Mouse (Mus musculus) kidney, embryonic 14.5 days (tissue): ENCODE results near the gene Bysl. TPM values are rescaled to one million over a fixed set of nuclear protein-coding genes. Genes with fewer than 3 reads are reported as not detected.

Experiments
- ATAC-seq: fragments of 200-750 bp; cut with Nextera tagmentation; 2 replicates; pipeline ENCODE4 v1.8.0; 2017; ENCODE audit warnings: moderate number of reproducible peaks, mild to moderate bottlenecking, moderate TSS enrichment, moderate library complexity; ENCODE audit not compliant: low FRiP score, low TSS enrichment
- H3K27ac ChIP-seq: fragments of 300-500 bp; sonication (generic); 2 replicates; pipeline ENCODE4 v1.5.1; 2014; ENCODE audit warnings: low read depth, mild to moderate bottlenecking, low read length, moderate library complexity, mixed read lengths
- H3K27me3 ChIP-seq: fragments of 300-500 bp; sonication (generic); 2 replicates; pipeline ENCODE4 v1.6.1; 2014; ENCODE audit warnings: mild to moderate bottlenecking, low read length; ENCODE audit not compliant: control insufficient read depth, insufficient read depth
- H3K36me3 ChIP-seq: fragments of 300-500 bp; sonication (generic); 2 replicates; pipeline ENCODE4 v1.6.1; 2014; ENCODE audit warnings: low read length, mixed read lengths; ENCODE audit not compliant: control insufficient read depth, insufficient read depth
- H3K4me1 ChIP-seq: fragments of 300-500 bp; sonication (generic); 2 replicates; pipeline ENCODE4 v1.6.1; 2014; ENCODE audit warnings: low read length, mixed read lengths; ENCODE audit not compliant: control insufficient read depth, insufficient read depth
- H3K4me2 ChIP-seq: fragments of 300-500 bp; sonication (generic); replicated peaks from 2 replicates; pipeline ENCODE4 v1.6.1; 2014; ENCODE audit warnings: low read depth, mild to moderate bottlenecking, low read length
- H3K4me3 ChIP-seq: fragments of 300-500 bp; sonication (generic); 2 replicates; pipeline ENCODE4 v1.5.1; 2014; ENCODE audit warnings: mild to moderate bottlenecking, low read length
- H3K9ac ChIP-seq: fragments of 300-500 bp; sonication (generic); 2 replicates; pipeline ENCODE4 v1.6.1; 2014; ENCODE audit warnings: low read depth, mild to moderate bottlenecking, low read length, moderate library complexity
- H3K9me3 ChIP-seq: fragments of 300-500 bp; sonication (generic); 2 replicates; pipeline ENCODE4 v1.6.1; 2016; ENCODE audit warnings: low read length; ENCODE audit not compliant: control insufficient read depth
- WGBS: fragments of 180-500 bp; shearing (Covaris S2); extraction: QIAGEN DNeasy Blood & Tissue Kit; methylation state at CpG from one replicate; pipeline ENCODE4 v1.1.7; 2014; 5-methylcytosine and 5-hydroxymethylcytosine counted together
- polyA plus RNA-seq: library from polyadenylated mRNA; unstranded; fragments of >200 nt; fragmentation: Nextera tagmentation; extraction: Ambion mirVana; gene quantifications from 2 replicates; pipeline ENCODE4 v1.2.1, GENCODE M21; 2014

Bysl gene
- polyA plus RNA-seq, 1 experiment from 2014 or later: 24.4 TPM

GRCm38 (mm10) chr17:47591073-47591472, 20.2 kb downstream of the Bysl start:
- no peaks in the 10 kb centered on the region for H3K9me3 ChIP-seq
- WGBS: 81% methylated on average over 3 of the region's 3 CpGs

GRCm38 (mm10) chr17:47588517-47588916, 22.8 kb downstream of the Bysl start:
- Histone ChIP-seq H3K27ac (no peak overlapping the region), H3K9me3 (no peaks in the 10 kb centered on the region), H3K4me2 (no peak overlapping the region), H3K4me1 (peaks cover 4% of the 10 kb centered on the region; the same call in 1 of the 2 replicates), H3K27me3 (no peaks in the 10 kb centered on the region), H3K9ac (no peak overlapping the region), H3K36me3 (no peaks in the 10 kb centered on the region), H3K4me3 (no peak overlapping the region)
- no peak for ATAC-seq
- 64% methylated on average over 8 of the region's 8 CpGs for WGBS

More at GRCm38 (mm10) chr17:47591073-47591472, 20.2 kb downstream of the Bysl start:
- H3K4me2 ChIP-seq: no peak overlapping the region
- no peaks in the 10 kb centered on the region for H3K27me3 ChIP-seq
- no peak for ATAC-seq
- no peak overlapping the region for H3K9ac ChIP-seq
- H3K27ac ChIP-seq: no peak overlapping the region
- peaks cover 11% of the 10 kb centered on the region for H3K4me1 ChIP-seq
- H3K4me3 ChIP-seq: no peak overlapping the region
- H3K36me3 ChIP-seq: no peaks in the 10 kb centered on the region

DNA sequence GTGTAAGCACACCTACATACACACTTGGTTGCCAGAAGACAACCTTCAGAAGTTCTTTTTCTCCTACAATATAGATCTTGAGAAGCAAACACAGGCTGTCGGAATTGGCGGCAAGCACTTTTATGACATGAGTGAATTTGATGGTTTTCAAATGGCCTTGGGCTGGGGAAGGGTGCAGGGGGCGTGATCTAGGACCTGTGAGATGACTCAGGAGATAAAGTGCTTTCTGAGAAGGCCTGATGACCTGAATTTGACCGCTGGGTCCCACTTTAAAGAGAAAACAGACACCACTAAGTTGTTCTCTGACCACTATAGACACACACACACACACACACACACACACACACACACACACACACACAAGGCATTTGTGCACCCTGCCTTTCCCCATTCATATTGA, 30.3 kb downstream of the Bysl start:
- no peak for ATAC-seq
- no peak overlapping the region for H3K27ac ChIP-seq
- WGBS: 80% methylated on average over 4 of the region's 4 CpGs
- no peak overlapping the region for H3K4me3 ChIP-seq
- H3K9me3 ChIP-seq: no peaks in the 10 kb centered on the region
- no peaks in the 10 kb centered on the region for H3K36me3 ChIP-seq
- no peak overlapping the region for H3K4me2 ChIP-seq
- no peaks in the 10 kb centered on the region for H3K27me3 ChIP-seq
- no peak overlapping the region for H3K9ac ChIP-seq
- no peaks in the 10 kb centered on the region for H3K4me1 ChIP-seq

DNA sequence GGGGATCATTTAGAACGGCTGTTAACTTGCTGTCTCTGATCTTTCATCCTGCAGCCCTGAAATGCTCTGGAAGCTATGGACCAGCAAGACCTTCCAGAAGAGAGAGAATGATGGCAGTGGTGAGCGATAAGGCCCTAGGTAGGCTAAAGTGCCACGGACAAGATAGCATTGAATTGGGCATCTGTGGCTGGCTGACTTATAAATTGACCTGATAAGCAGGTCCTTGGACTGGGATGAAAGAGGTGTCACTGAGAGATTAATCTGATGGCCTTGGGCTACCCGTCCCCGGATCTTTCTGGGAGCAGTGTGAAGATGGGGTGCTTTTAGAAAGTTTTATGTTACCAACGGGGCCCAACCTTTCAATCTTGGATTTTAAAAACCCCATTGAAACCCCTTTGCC, 32.6 kb downstream of the Bysl start:
- Histone ChIP-seq H3K27ac (no peak overlapping the region), H3K27me3 (no peaks in the 10 kb centered on the region), H3K4me3 (no peak overlapping the region), H3K4me1 (no peaks in the 10 kb centered on the region), H3K4me2 (no peak overlapping the region), H3K36me3 (no peaks in the 10 kb centered on the region), H3K9me3 (no peaks in the 10 kb centered on the region), H3K9ac (no peak overlapping the region)
- 78% methylated on average over 6 of the region's 6 CpGs for WGBS
- no peak for ATAC-seq

- WGBS: 77% methylated on average over 11 of the region's 11 CpGs
- H3K9ac ChIP-seq: no peak overlapping the region
- H3K27me3 ChIP-seq: no peaks in the 10 kb centered on the region
- H3K4me3 ChIP-seq: no peak overlapping the region
- H3K27ac ChIP-seq: no peak overlapping the region
- H3K4me1 ChIP-seq: no peaks in the 10 kb centered on the region
- no peaks in the 10 kb centered on the region for H3K36me3 ChIP-seq
- no peak overlapping the region for H3K4me2 ChIP-seq
- H3K9me3 ChIP-seq: no peaks in the 10 kb centered on the region
- no peak for ATAC-seq
Observed at GRCm38 (mm10) chr17:47574830-47575229, 36.5 kb downstream of the Bysl start.

GRCm38 (mm10) chr17:47574028-47574427, 37.3 kb downstream of the Bysl start:
- no peak for ATAC-seq
- WGBS: 73% methylated on average over 8 of the region's 8 CpGs
- no peaks in the 10 kb centered on the region for H3K27me3 ChIP-seq
- no peak overlapping the region for H3K4me3 ChIP-seq
- H3K36me3 ChIP-seq: no peaks in the 10 kb centered on the region
- no peaks in the 10 kb centered on the region for H3K4me1 ChIP-seq
- no peak overlapping the region for H3K27ac ChIP-seq
- no peaks in the 10 kb centered on the region for H3K9me3 ChIP-seq
- no peak overlapping the region for H3K9ac ChIP-seq
- H3K4me2 ChIP-seq: no peak overlapping the region

DNA sequence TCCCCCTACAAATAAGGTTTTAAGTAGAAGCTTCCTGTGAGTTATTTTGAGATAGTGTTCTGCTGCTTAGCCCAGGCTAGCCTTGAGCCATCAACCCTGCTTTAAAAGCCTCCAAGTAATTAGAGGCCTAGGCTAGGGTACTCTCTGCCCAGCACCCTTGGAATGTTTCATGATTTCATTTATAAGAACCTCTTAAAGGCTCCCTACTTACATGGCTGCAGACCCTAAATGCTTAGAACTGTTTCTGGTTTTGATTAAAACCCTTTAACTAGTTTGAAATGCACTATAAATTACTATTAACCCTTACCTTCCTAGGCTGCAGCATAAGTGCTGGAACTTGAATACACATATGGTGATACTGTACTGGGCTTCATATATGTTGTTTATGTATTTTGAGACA, 38.9 kb downstream of the Bysl start:
- Histone ChIP-seq H3K4me1 (no peaks in the 10 kb centered on the region), H3K27ac (no peak overlapping the region), H3K9ac (no peak overlapping the region), H3K27me3 (no peaks in the 10 kb centered on the region), H3K4me2 (no peak overlapping the region), H3K9me3 (no peaks in the 10 kb centered on the region), H3K4me3 (no peak overlapping the region), H3K36me3 (no peaks in the 10 kb centered on the region)
- ATAC-seq: no peak

DNA sequence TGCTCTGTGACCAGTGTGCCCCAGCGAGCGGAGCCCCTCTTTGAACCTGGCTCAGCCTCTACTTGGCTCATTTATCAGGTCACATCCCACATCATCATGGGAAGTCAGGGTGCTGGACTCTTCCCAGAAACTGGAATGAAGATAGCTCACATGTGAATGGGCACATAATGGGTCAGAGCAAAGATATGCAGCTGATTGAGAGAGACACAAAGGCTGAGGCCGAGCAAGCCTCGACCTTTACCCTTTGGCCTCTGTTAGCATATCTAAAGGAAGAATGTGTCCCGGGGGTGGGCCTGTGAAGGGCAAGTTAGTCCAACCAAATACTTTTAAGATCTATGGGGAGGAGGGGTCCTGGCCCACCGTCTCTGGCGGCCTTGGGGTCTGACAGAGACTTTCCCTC, 39.7 kb downstream of the Bysl start:
- 45% methylated on average over 7 of the region's 7 CpGs for WGBS

GRCm38 (mm10) chr17:47568951-47569527, 42.3 kb downstream of the Bysl start:
- H3K36me3 ChIP-seq: no peaks in the 10 kb centered on the region
- no peaks in the 10 kb centered on the region for H3K27me3 ChIP-seq
- WGBS: 85% methylated on average over 10 of the region's 10 CpGs
- no peak overlapping the region for H3K27ac ChIP-seq
- H3K9me3 ChIP-seq: no peaks in the 10 kb centered on the region
- no peak overlapping the region for H3K9ac ChIP-seq
- H3K4me2 ChIP-seq: no peak overlapping the region
- no peak for ATAC-seq
- H3K4me1 ChIP-seq: no peaks in the 10 kb centered on the region
- no peak overlapping the region for H3K4me3 ChIP-seq

More for the DNA sequence above, 39.7 kb downstream of the Bysl start:
- no peaks in the 10 kb centered on the region for H3K9me3 ChIP-seq
- no peak overlapping the region for H3K27ac ChIP-seq
- no peak for ATAC-seq
- H3K4me2 ChIP-seq: no peak overlapping the region
- H3K9ac ChIP-seq: no peak overlapping the region
- no peaks in the 10 kb centered on the region for H3K27me3 ChIP-seq
- no peaks in the 10 kb centered on the region for H3K4me1 ChIP-seq
- no peak overlapping the region for H3K4me3 ChIP-seq
- H3K36me3 ChIP-seq: no peaks in the 10 kb centered on the region
